Mouse (Mus musculus) megakaryocyte-erythroid progenitor cell, adult 5-6 weeks (primary cell): ENCODE results near the gene Ppm1g. TPM values are rescaled to one million over a fixed set of nuclear protein-coding genes. Genes with fewer than 3 reads are reported as not detected.
"Not testable (repeated sequence)": the region's sequence is repeated elsewhere in the genome, so short reads cannot be mapped to it uniquely, and the experiment has no call there.

Source experiments
- ATAC-seq: replicated peaks from 2 replicates; pipeline ENCODE4 v1.8.0; 2016; ENCODE audit warnings: mild to moderate bottlenecking, inconsistent platforms; ENCODE audit not compliant: severe bottlenecking, poor library complexity, low FRiP score, low TSS enrichment
- total RNA-seq, 2 experiments: library from RNA; stranded (forward) in 1 of 2; stranded (reverse) in 1 of 2; fragments of 200-1000, 215-1000 nt in 1 of 2; fragments of >200 nt in 1 of 2; fragmentation: Nextera tagmentation in 1 of 2; gene quantifications; 2 replicates each; pipeline ENCODE4 v1.2.3; 2014 to 2017

The Ppm1g gene
- total RNA-seq, 2 experiments from 2014 or later = 295 to 355 TPM

DNA sequence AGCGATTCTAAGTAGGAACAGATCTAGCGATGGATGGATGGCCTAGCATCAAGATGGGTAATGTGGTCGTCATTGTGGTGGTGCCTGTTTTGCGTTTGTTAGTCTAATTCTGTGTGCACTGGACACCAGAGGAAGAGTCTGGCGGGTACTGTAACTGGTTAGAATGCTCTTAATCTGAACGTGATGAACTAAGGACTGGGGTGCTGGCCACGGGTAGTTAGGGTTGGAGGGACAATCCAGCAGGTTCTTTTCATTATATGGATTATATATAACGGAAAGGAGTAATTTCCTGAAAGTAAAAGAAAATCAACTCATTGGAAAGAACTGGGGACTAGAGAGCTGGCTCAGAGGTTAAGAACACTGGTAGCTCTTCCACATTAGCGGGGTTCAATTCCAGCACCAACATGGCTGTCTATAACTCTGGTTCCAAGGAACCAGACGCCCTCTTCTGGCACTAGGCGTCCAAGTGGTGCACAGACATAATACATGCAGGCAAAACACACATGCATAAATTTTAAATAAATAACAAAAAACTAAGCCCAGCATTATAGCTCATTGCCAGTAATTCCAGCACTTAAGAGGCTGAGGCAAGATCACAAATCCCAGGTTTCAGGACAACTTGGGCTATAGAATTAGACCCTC lies 938 bp upstream of the Ppm1g start:
- 0 out of 2 replicates have a peak, but pooled peaks have one; percentile 42 for ATAC-seq

DNA sequence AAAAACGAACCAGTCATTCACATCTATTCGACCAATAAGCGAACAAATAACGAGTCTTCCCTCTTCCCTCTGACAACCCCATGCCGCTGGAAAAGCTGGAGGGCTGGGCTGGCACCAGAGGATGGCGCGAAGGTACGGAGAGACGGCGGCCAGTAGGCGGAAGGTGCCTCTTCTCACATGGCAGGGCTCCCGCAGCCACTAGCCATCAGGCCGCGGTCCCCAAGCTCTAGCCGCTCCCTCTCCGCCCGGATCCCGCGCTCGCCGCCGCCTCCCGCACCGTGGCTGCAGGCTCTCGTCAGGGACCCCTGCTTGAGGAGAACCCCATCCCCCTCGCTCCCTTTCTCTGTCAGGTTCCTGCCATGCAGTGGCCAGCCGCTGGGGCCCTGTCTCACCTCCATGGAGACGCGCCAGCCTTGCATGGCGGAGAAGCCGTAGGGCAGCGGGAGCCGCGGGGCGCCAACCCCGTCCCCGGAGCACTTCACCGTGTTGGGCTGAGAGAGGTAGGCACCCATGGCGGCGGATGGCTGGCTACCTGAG lies 508 bp downstream of the Ppm1g start:
- ATAC-seq = peak; percentile 24; the same call in 1 of the 2 replicates

DNA sequence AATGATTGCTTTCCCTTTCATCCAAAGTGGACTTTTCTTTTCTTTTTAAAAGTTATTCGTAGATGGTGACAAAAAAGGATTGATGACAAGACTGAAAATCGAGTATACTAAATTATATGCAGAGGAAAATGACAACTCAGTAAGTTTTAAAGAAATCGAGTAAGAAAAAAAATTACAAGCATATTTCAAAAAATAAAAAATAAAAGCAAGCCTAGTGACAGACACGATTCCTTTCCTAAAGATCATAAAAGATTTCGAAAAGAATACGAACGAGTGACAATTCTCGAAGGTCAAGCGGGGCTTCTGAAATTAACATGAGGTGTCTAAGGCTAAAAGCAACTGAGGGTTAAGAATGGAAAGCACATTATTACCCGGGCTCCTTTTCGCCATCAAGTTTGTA lies 1.0 kb downstream of the Ppm1g start:
- no peak for ATAC-seq

DNA sequence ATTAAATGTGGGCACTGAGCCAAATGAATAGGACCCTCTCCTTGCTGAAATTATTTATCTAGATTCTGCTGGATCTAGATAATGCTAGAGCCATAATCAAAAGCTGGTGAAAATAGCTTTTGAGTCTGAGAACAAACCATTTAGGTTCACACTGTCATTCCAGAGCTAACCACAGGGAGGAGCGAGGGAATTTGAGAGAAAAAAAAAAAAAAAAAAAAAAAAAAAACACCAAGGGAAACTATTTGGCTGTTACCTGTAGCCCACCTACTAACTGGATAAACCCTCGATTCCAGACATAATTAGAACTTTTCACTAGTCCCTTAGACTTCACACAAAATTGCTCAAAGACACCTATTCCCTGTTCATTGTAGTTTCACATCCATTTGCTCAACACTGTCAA lies 1.4 kb downstream of the Ppm1g start:
- ATAC-seq = 0 out of 2 replicates have a peak, but pooled peaks have one; percentile 27

DNA sequence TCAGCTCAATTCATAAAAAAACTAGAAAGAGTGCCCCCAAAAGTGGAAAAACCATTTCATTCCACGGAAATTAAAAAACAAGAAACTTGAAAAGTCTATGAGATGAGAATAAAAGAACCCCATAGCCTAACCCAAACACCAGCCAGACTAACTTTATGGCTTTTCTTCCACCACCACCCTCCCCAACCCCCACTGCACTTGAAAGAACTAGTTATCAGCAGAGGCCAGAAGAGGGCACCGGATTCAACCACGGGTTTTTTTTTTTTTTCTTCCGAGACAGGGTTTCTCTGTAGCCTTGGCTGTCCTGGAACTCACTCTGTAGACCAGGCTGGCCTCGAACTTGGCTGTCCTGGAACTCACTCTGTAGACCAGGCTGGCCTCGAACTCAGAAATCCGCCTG lies 2.2 kb downstream of the Ppm1g start:
- peak; percentile 39; the same call in 1 of the 2 replicates for ATAC-seq

DNA sequence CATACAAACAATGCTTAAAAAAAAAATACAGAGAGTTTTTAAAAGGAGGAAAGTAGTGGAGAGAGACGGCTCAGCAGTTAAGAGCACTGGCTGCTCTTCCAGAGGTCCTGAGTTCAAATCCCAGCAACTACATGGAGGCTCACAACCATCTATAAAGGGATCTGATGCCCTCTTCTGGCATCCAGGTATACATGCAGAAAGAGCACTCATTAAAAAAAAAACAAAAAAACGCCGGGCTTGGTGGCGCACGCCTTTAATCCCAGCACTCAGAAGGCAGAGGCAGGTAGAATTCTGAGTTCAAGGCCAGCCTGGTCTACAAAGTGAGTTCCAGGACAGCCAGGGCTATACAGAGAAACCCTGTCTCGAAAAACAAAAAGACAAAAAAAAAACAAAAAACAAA lies 3.9 kb downstream of the Ppm1g start:
- not testable (repeated sequence) for ATAC-seq

DNA sequence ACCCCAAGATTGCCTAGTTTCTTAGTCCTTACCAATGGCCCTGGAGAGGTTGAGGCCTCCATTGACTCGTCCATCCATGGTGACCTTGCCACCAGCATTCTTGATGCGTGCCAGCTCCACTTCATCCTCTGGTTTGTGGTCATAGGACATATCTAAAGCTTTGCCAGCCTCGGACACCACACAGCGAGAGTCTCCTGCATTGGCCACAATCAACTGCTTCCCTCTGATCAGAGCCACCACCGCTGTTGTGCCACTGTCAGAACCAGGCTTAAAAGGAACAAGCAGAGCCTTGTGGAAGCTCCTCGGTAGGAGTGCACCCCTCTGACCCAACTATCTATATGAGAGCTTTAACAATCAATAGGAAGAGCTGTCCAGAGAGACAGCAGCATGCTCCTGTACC lies 16.1 kb downstream of the Ppm1g start:
- ATAC-seq = no peak

DNA sequence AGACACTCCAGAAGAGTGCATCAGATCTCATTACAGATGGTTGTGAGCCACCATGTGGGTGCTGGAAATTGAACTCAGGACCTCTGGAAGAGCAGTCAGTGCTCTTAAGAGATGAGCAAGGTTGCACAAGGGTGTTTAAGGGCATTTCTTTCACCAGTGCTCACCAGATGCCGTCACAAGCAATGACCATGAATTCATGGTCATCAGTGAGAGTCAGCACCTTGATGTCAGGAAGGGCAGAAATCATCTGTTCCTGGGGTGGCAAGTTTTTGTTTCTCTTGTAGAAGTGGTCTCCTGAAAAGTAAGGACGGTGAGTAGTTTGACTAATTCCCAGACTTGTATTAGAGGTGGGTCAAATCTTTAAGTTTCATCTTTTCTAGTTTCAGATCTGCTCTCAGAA lies 16.6 kb downstream of the Ppm1g start:
- ATAC-seq = no peak

DNA sequence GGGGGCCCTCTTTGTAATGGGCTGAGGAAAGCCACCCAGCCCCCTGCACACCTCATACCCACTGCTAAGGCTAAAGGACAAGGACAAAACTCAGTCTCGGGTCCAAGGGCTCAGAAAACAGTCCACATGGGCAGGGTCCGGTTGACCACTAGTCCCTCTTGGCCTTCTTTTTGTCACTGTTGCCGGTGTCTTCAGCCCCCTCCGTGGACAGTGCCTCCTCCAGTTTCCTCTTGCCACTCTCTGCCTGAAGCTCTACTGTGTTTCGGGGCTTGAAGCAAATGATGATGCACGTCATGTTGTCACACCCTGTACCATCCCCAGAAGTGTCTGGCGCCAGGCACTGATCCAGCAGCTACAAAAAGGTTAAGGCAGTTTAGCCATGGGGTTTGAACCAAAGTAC lies 17.6 kb downstream of the Ppm1g start:
- no peak for ATAC-seq

DNA sequence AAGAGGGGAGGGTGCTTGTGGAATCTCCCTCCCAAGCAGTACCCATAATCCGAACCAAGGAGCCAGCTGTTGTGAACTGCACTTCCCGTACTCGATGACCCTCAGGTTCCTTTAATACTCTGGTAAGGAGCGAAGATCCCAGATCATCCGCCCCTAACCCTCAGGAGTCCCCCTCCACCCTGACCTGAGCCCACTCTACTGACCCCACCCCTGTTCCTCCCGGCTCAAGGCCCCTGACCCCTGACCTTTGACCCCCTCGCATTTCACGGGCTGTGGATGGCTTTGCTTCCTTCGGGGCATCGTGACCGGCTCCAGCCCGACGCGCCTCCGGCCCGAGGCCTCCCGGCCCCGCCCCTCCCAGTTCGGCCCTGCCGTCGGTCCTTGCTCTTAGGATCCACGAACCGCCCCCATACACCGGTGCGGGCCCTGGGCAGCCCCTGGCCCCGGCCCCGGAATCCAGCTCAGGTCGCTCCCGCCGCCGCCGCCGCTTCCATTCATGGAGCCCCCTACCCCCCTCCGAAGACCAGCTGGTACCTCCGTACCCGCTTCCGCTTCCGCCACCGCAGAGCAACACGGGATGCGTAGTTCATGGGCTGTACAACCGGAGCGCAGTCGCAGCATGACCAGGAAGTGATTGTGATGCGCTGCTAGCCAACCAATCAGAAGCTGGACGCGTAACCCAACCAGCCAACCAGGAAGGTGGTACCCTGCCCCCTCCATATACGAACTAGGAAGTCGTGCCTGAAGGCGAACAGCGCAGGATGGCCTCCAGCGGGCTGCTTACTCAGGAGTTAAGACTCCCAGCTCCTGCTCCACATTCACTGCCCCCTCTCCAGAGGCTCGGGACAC lies 18.5 kb downstream of the Ppm1g start, which contains the start of gene Zfp513:
Gene Zfp513 (minus strand): TSS at position 562 of the 849 bp plus-strand sequence.
- peak; percentile 97 for ATAC-seq

DNA sequence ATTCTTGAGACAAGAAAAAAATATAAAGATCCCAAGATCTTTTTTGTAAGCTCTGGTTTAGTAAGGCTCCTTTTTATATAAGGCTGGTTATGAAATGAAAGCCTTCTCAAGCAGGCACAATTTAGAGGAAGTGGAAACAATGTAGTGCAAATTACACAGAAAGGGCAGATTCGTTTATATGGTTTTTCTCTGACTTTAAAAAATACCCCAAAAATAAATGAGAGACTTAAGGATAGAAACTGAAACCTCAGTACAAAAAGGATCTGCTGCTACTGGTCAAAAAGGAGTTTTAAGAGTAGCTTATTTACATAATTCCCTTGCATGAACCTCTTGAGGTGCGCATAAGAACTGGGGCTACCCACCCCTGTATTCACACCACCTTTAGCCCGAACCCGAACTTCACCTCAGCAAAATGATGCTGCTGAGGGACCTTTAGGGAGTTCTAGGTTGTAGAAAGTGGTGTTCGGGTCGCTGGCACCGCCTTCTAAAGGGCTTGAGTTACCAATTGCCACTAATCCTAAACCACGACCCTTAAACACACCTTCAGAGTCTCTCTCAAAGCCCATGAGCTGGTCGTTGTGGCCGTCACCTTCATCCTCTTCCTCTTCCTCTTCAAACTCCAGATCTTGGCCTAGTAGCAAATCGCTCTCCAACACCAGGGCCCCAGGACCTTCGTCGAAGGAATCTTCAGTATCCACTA lies 19.3 kb downstream of the Ppm1g start:
- no peak for ATAC-seq

DNA sequence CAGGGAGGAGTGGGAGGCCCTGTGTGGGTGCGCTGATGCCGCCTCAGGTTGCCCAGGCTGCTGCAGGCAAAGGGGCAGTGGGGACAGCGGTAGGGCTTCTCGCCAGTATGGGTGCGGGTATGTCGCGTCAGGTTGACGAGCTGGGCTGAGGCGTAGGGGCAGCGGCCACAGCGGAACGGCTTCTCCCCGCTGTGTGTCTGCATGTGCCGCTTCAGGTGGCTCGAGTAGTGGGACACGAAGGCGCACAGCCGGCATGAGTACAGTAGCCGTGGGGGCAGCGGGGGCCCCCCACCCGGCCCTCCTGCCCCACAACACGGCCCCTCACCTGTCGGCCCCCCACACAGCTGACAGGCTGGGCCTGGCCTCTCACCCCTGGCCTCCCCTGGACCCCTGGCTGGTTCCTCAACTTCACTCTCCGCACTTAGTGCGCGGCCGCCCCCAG lies 20.1 kb downstream of the Ppm1g start:
- no peak for ATAC-seq

DNA sequence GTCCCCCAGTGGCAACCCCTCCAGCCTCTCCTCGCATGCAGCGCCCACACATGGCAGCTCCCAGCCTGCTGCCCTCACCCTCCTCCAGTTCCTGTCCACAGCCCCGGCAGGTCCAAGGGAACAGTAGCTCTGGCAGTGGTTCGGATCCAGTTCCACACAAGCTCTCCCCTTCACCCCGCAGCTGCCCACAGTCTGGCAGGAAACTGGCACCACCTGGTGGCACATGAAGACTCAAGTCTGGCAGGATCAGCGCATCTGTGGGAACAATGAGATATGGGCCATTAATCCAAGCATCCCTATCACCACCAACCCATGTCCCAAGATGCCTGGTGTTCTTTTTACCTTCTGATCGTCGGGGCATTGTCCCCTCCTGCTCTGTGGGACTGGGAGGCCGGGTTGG lies 20.6 kb downstream of the Ppm1g start:
- ATAC-seq = peak; percentile 11; the same call in 1 of the 2 replicates

DNA sequence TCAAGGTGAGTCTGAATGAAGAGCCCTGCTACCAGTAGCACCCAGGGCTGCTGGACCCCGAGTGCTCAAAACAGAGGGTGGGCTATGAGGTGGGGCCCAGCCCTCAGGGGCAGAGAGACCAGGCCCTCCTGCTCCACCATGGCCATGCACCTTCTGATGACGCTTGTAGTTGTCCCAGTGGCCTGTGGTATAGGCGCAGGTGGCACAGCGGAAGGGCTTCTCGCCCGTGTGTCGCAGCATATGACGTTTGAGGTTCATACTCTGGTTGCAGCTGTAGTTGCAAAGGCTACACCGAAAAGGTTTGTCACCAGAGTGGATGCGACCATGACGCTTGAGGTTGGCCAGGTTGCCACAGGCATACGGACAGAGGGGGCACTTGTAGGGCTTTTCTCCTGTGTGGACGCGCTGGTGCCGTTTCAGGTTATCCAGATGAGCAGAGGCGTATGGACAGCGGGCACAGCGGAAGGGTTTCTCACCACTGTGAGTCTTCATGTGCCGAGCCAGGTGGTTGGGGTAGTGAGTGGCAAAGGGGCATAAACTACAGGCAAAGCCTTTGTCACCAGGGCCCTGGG lies 21.1 kb downstream of the Ppm1g start:
- ATAC-seq = no peak

DNA sequence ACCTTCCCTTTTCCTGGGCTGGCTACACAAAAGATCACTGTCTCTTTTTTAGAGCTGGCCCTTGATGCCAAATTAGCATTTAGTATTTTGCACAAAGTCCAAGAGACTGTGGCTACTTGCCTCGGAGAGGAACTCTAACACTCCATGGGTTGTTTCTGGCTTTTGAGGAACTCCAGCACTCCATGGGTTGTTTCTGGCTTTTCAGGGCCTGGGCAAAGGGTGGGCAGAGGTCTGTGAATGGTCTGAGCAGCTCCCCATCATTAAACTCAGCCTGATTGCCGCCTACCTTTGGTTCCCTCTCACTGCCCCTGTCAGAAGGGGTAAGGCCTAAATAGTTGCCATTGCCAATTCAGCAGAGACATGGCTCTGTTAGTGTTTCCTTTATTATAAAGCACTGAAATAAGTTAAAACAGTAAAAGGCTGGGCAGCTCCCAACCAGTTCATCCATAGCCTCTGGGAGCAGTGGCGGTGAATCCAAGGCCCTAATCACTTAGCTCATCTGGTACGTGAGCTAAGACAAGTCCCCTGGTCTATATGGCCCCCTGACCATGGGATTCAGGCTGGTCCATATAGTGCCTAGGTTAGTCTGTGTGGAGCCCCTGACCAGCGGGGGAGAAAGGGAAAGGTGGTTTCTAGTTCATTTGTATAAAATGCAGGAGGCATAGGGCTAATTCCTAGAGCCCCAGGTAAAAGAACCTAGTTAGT lies 21.7 kb downstream of the Ppm1g start:
- ATAC-seq = no peak

DNA sequence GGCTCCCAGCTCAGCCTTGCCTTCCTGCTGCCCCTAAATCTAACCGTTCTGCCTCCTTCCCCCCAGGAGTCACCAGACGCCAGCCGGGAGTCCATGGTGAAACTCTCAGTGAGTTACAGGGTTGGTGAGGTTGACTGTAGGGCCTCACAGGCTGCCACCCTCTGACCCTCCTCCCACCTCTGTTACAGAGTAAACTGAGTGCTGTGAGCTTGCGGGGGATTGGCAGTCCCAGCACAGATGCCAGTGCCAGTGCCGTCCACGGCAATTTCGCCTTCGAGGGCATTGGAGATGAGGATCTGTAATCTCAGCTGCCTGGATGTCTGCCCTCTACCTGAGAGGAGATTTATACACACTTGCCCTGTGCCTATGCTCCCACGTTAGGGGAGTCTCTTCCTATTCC lies 22.3 kb downstream of the Ppm1g start:
- no peak for ATAC-seq

DNA sequence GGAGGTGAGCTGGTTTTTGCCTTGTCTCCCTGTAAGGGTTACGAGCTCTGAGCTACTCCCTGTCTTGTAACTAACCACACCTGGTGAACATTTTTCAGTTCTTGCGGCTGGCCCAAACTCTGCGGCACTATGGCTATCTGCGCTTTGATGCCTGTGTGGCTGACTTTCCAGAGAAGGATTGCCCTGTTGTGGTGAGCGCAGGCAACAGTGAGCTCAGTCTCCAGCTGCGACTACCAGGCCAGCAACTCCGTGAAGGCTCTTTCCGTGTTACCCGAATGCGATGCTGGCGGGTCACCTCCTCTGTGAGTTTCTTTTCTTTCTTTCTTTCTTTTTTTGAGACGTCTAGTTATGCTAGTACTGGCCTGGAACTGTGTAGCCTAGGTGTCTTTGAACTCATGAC lies 23.4 kb downstream of the Ppm1g start:
- ATAC-seq = no peak

DNA sequence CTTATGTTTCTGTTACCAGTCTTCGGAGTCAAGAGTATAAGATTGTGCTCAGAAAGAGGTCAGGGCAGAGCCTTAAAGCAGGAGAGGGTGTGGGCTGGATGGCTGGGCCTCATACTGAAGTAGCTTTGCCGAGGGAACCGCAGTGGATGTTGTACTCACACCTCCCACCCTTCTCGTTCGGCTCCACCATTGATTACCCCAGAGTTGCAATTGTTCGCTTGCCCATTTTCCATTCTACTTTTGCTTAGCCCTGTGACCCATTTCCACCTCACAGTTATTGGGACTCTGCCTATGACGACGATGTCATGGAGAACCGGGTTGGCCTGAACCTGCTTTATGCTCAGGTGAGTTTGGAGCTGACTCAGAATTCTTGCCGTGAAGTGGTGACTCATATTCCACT lies 24.3 kb downstream of the Ppm1g start:
- ATAC-seq = no peak

DNA sequence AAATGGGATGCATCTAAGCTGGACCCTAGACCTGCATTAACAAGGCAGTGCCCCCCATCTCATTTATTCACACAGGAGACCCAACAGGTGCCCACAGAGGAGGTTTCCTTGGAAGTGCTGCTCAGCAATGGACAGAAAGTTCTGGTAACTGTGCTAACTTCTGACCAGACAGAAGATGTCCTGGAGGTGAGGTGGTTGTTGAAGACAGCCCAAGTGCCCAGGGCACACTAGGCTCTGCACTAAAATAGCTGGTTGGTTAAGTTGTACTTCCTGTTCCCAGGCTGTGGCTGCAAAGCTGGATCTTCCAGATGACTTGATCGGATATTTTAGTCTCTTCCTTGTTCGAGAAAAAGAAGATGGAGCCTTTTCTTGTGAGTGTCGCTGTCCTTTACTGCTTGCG lies 24.8 kb downstream of the Ppm1g start:
- ATAC-seq = no peak
